Mouse (Mus musculus): ENCODE measurements around the gene Rassf5.

GRCm38 (mm10) chr1:131236077-131236476 is 9.0 kb downstream of the Rassf5 start:
- TF ChIP-seq POLR2A (IDR thresholded peaks at IDR 0.05; ENCODE audit: control insufficient read depth, extremely low read depth, insufficient read depth, low read length, poor library complexity) (no peak), CTCF (IDR thresholded peaks at IDR 0.05; ENCODE audit: borderline replicate concordance, control insufficient read depth, extremely low read depth, insufficient read depth, low read length, poor library complexity) (no peak)
